Mouse (Mus musculus) lung, postnatal 14 days (tissue): ENCODE measurements around the gene Vti1b.
"Not testable (repeated sequence)": the region's sequence is repeated elsewhere in the genome, so short reads cannot be mapped to it uniquely, and the experiment has no call there.

Experiments
- DNase-seq: peaks from one replicate; pipeline ENCODE4 v3.0.0; 2021

The Vti1b gene

DNA sequence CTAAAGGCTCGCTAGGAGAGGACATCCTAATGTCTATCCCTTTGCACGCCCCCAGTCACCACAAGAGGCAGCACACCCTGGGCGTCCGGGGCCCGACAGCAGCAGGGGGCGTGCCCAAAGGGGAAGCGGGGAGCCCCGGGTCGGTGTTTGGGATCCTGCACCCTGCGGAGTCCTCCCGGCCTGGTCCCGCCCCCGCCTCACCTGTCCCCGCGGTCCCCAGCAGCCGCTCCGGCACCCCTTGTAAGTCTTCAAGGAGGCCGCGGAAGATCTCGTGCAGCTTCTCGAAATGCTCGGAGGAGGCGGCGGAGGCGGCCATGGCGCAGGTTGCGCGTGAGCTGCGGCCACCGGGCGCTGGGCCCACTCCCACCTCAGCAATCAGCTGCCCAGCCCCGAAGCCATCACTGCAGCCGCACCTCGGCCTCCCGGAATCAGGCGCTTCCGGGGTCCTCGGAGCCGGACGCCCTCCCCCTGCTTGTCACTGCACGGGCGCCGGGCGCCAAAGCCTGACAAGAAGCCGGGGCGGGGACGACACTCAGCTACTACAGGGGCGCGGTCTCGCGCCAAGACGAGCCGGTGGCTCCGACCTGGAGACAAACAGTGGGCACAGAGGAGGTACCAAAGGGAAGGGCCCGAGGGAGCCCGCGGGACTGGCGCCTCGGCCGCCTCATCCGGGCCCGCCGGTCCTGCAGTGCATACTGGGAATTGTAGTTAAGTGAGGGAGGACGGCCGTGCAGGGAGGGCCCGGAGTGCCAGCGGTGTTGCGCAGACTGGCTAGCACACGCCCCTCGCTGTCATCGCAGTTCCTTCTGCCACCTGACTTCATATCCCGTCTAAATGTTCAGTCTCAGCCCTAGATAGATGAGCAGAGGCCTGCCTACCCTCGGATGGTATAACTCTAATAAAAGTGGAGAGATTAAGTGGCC lies at the start of gene Vti1b:
Gene Vti1b (minus strand): TSS at position 649 of the 923 bp plus-strand sequence.
- peak; percentile 89 for DNase-seq

GRCm38 (mm10) chr12:79217511-79217910 lies 45.0 kb upstream of the Vti1b start:
- no peak for DNase-seq

DNA sequence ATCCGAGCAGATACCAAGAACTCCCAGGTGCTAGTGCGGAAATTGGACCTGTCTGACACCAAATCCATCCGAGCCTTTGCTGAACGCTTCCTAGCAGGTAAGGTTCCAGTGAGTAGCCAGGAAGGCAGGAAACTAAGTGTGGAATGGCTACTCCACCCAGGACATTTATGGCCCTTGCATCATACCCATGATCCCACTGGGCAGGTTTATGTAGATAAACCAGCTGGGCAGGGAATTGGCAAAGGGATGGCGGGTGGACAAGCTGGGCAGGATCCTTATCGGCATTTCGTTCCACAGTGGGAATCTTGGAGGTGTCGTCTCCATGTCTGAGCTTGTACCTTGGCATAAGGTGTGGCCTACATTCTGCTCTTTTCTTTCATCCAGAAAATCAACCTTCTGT lies 39.0 kb upstream of the Vti1b start:
- DNase-seq, result no peak

- peak; percentile 37 for DNase-seq
Measured at GRCm38 (mm10) chr12:79208703-79209464, 36.4 kb upstream of the Vti1b start, which contains the start of gene Rdh12. TSS of gene Rdh12 (plus strand) at chr12:79208914.

DNA sequence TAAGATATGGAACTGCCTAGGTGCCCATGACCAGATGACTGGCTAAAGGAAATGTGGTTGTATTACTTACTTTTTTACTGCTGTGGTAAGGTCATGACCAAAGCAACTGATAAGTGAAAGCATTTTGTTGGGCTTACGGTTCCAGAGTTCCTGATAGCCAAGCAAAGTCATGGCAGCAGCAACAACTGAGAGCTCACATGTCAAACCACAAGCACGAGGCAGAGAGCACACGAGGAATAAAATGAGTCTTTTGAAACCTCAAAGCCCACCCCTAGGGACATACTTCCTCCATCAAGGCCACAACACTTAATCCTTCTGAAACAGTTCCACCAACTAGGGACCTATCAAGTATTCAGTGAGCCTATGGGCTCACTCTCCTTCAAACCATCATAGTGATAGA lies 29.4 kb upstream of the Vti1b start:
- DNase-seq, result no peak

DNA sequence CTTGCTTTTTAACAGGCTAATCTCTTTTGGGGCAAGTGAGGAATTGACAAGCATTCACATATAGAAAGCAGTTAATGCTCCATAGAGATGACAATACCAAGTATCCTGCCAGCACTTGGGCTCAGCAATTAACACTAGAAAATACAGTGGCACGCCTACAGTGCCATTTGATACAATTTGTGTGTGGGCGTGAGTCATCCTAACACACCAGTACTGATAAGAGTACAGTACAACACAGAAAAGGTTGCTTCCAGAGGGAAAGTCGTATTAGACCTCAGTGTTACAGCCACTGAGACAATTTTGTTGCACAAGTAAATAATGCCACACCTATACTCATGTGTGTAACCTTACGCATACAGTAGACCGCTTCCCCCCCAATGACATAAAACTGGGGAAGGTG lies 24.6 kb upstream of the Vti1b start:
- DNase-seq, result no peak

DNA sequence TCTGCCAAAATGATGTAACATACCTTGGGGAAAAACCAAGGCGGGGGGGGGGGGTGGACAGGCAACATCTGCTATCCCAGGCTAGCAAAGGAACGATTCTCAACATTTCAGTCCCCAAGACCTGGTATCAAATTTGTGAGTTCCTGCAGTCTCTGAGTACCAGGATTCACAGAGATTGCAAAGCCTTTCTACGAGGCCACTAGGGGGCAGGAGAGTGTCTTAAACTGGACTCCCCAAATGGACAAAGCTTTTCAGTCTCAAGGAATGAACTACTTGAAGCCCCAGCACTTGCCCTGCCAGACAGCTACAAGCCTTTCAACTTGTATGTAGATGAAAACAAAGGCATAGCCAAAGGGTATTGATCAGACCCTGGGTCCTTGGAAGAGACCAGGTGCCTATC lies 21.0 kb upstream of the Vti1b start:
- DNase-seq, result peak; percentile 79

DNA sequence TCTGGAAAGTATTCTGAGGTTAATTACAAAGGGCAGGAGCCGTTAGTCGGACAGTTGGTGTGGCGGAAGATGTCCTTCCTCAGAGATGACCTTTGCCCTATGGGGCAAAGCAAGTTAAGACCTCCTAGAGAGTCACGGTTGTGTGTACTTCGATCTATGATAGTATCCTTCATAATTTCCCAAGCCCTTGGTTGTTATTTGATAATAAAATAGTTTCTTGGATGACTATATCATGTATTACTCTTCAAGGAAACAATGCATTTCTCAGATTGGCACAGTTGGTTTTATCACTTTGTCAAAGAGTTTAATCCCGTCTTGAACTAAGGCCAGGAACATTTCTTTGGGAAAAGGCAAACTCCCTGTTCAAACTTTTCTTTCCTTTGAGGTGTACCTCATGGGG lies 19.7 kb upstream of the Vti1b start, which contains the start of gene Rdh11:
Gene Rdh11 (minus strand): TSS at position 101 of the 400 bp plus-strand sequence.
- DNase-seq, result no peak

DNA sequence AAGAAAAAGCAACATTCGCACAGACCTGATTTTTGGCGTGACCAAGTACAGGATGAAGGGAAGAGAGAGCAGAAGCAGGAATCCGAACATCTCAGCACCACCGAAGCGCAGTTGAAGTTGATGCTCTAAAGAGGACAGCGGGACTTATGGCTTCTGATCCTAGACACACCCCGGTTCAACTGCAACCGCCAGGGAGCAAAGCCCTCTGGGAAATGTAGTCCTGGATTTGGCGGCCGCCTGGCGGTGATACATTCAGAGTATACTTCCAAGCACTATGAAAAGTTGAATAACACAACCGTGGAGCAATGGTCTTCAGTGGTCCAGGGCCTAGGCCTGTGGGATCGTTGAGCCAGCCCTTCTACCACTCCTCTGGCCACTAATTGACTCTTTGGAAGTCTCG lies 19.2 kb upstream of the Vti1b start:
- DNase-seq, result peak; percentile 76

GRCm38 (mm10) chr12:79190931-79191673 lies 18.6 kb upstream of the Vti1b start:
- peak; percentile 51 for DNase-seq

- not testable (repeated sequence) for DNase-seq
Measured at GRCm38 (mm10) chr12:79185160-79185559, 12.7 kb upstream of the Vti1b start.

DNA sequence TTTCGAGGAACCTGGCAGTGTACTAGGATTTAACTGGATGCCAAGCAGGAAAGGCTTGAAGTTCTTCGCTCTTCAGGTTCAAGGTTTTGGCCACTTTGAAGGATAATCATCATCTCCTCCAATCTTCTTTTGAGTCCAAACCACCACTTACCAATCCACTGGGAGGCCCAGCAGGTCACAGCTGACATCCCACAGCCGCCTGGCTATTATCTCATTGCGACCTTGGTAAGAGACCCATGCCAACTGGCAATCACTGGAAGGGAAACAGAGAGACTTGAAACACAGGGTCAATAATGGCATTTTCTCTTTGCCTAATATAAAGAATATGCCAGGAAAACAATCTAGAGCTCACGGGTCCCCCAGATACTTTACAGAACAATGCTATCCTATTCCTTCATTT lies 3.5 kb upstream of the Vti1b start:
- no peak for DNase-seq

DNA sequence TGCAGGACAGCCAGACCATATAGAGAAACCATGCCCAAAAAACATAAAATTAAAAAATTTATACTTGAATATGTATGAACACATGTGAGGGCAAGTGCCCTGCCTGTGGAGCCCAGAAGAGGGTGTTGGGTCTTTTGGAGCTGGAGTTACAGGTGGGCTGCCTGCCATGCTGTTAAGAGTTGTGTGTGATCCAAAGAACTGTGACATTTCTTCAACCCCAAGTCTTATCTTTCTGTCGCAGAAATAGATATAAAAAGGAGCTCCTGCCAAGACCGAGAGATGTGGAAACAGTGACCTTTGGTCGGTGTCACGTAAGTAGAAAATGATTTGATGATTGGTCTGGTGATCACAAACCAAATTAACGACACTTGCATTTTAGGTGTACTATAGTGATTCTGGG lies 1.3 kb upstream of the Vti1b start:
- no peak for DNase-seq

- no peak for DNase-seq
Measured at GRCm38 (mm10) chr12:79171269-79171995, 1.0 kb downstream of the Vti1b start.

DNA sequence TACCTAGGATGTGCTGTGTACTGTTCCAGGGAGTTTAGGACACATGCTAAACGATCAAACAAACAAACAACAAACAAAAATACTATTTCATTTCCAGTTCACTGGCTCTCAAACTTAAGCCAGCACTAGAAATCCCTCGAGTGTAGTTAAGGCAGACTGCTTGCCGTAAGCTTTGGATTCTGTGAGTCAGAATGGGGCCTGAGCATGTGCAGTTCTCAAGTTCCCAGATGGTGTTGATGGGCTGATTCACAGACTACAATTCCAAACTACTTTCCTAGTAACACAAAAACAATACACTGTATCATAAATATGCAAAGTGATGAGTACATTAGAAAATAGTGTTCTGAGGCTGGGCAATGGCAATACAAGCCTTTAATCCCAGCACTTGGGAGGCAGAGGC lies 2.0 kb downstream of the Vti1b start:
- no peak for DNase-seq

- no peak for DNase-seq
Measured at GRCm38 (mm10) chr12:79169173-79169572, 3.3 kb downstream of the Vti1b start.

GRCm38 (mm10) chr12:79162876-79163275 lies 9.6 kb downstream of the Vti1b start:
- DNase-seq, result no peak

DNA sequence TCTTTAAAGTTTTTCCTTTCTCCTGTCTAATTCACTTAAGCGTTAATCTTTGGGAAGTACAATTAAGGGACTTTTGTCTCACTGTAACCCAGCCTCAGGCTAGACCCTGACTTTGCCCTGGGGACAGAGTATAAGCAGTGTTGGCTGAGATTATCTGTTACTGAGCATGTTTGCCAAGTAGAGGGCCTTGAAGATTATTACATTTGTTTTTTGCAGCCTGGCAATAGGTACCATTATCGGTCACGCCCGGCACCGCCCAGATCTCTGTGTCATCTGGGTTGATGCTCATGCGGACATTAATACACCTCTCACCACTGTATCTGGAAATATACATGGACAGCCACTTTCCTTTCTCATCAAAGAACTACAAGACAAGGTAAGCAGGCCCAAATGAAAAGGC lies 22.8 kb downstream of the Vti1b start:
- DNase-seq, result no peak

DNA sequence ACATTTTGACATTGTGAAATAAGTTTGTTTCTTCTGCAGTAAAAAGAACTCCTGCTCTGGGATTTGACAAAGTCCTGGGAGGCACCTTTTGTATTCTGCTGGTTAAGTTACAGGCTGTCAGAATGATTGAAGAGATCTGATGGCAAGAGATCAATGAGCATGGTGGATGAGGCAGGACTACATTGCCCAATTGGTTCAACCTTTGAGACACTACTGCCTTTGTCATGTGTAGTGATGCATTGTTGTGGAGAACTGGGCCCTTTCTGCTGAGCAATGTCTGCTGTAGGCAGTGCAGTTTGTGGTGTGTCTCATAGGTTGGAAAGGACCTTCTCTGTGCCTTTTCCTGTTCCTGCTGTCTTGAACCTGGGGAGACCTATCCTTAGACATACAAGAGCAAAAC lies 31.1 kb downstream of the Vti1b start:
- no peak for DNase-seq

- DNase-seq, result no peak
Measured at GRCm38 (mm10) chr12:79140811-79141210, 31.7 kb downstream of the Vti1b start.

- DNase-seq, result no peak
Measured at GRCm38 (mm10) chr12:79139417-79139816, 33.0 kb downstream of the Vti1b start.

- DNase-seq, result no peak
Measured at GRCm38 (mm10) chr12:79138999-79139398, 33.5 kb downstream of the Vti1b start.
